Mouse (Mus musculus): ENCODE measurements around the gene Disp2. TPM values are rescaled to one million over a fixed set of nuclear protein-coding genes. Genes with fewer than 3 reads are reported as not detected.

Gene Disp2
- polyA plus RNA-seq, 1 experiment, result 0.06 TPM

- Histone ChIP-seq H3K36me3 (ENCODE audit: control insufficient read depth, insufficient read depth) (no peaks in the 10 kb centered on the region), H3K79me2 (ENCODE audit: control insufficient read depth, insufficient read depth) (no peaks in the 10 kb centered on the region), H3K27me3 (ENCODE audit: control insufficient read depth, insufficient read depth, insufficient read length) (no peaks in the 10 kb centered on the region), H3K4me3 (no peak overlapping the region), H3ac (ENCODE audit: control insufficient read depth, insufficient read length) (no peak overlapping the region), H3K4me2 (ENCODE audit: low read depth) (no peak overlapping the region)
- TF ChIP-seq MAX (IDR thresholded peaks at IDR 0.05; ENCODE audit: low read depth) (no peak), CEBPB (IDR thresholded peaks at IDR 0.05; ENCODE audit: insufficient read depth, poor library complexity, severe bottlenecking) (no peak), REST (IDR thresholded peaks at IDR 0.05; ENCODE audit: insufficient read depth, insufficient read length) (no peak)
Measured at GRCm38 (mm10) chr2:118778418-118778817, 1.1 kb upstream of the Disp2 start.

- no peaks in the 10 kb centered on the region for H3K27me3 ChIP-seq (ENCODE audit: control insufficient read depth, insufficient read depth, insufficient read length)
- no peaks in the 10 kb centered on the region for H3K36me3 ChIP-seq (ENCODE audit: control insufficient read depth, insufficient read depth)
- peak overlapping the region; percentile 78 for H3K4me2 ChIP-seq (ENCODE audit: low read depth)
- H3ac ChIP-seq (ENCODE audit: control insufficient read depth, insufficient read length), result no peak overlapping the region
- H3K4me3 ChIP-seq, result peak overlapping the region; percentile 6
- TF ChIP-seq CEBPB (IDR thresholded peaks at IDR 0.05; ENCODE audit: insufficient read depth, poor library complexity, severe bottlenecking) (no peak), MYOD1 (IDR thresholded peaks at IDR 0.05; ENCODE audit: control insufficient read depth in 1 of 3, insufficient read length in 2 of 3, low read depth in 2 of 3) (no peak), TCF12 (IDR thresholded peaks at IDR 0.05; ENCODE audit: insufficient read depth, poor library complexity, severe bottlenecking) (no peak), MYOG (IDR thresholded peaks at IDR 0.05; ENCODE audit: control insufficient read depth in 1 of 3, insufficient read depth in 1 of 3, insufficient read length in 2 of 3, low read depth in 2 of 3) (no peak), POLR2A (IDR thresholded peaks at IDR 0.05; ENCODE audit: insufficient read length, low read depth) (no peak), REST (IDR thresholded peaks at IDR 0.05; ENCODE audit: insufficient read depth, insufficient read length) (no peak), POLR2AphosphoS2 (IDR thresholded peaks at IDR 0.05; ENCODE audit: insufficient read length, low read depth) (no peak), USF1 (IDR thresholded peaks at IDR 0.05; ENCODE audit: low read depth) (no peak), TCF3 (IDR thresholded peaks at IDR 0.05; ENCODE audit: insufficient read length, low read depth) (no peak), E2F4 (IDR thresholded peaks at IDR 0.05; ENCODE audit: insufficient read depth) (no peak), MAX (IDR thresholded peaks at IDR 0.05; ENCODE audit: low read depth) (no peak), SRF (IDR thresholded peaks at IDR 0.05; ENCODE audit: control insufficient read depth, insufficient read length, low read depth) (no peak)
- no peaks in the 10 kb centered on the region for H3K79me2 ChIP-seq (ENCODE audit: control insufficient read depth, insufficient read depth)
Measured at GRCm38 (mm10) chr2:118779065-118779464, 454 bp upstream of the Disp2 start.

- no peak for TF ChIP-seq MYOG (IDR thresholded peaks at IDR 0.05; ENCODE audit: control insufficient read depth in 1 of 3, insufficient read depth in 1 of 3, insufficient read length in 2 of 3, low read depth in 2 of 3)
- TF ChIP-seq MYOD1 (IDR thresholded peaks at IDR 0.05; ENCODE audit: control insufficient read depth in 1 of 3, insufficient read length in 2 of 3, low read depth in 2 of 3), result no peak
- TF ChIP-seq TCF3 (IDR thresholded peaks at IDR 0.05; ENCODE audit: insufficient read length, low read depth), result no peak
- TF ChIP-seq POLR2A (IDR thresholded peaks at IDR 0.05; ENCODE audit: insufficient read length, low read depth), result no peak
- TF ChIP-seq MAX (IDR thresholded peaks at IDR 0.05; ENCODE audit: low read depth), result no peak
- TF ChIP-seq E2F4 (IDR thresholded peaks at IDR 0.05; ENCODE audit: insufficient read depth), result no peak
- no peak for TF ChIP-seq USF1 (IDR thresholded peaks at IDR 0.05; ENCODE audit: low read depth)
- no peak for TF ChIP-seq CEBPB (IDR thresholded peaks at IDR 0.05; ENCODE audit: insufficient read depth, poor library complexity, severe bottlenecking)
- TF ChIP-seq POLR2AphosphoS2 (IDR thresholded peaks at IDR 0.05; ENCODE audit: insufficient read length, low read depth), result no peak
- no peak for TF ChIP-seq TCF12 (IDR thresholded peaks at IDR 0.05; ENCODE audit: insufficient read depth, poor library complexity, severe bottlenecking)
- no peak for TF ChIP-seq SRF (IDR thresholded peaks at IDR 0.05; ENCODE audit: control insufficient read depth, insufficient read length, low read depth)
- Histone ChIP-seq H3K79me2 (ENCODE audit: control insufficient read depth, insufficient read depth) (no peaks in the 10 kb centered on the region), H3K4me3 (no peak overlapping the region), H3K4me2 (ENCODE audit: low read depth) (no peak overlapping the region), H3K27me3 (ENCODE audit: control insufficient read depth, insufficient read depth, insufficient read length) (no peaks in the 10 kb centered on the region), H3K36me3 (ENCODE audit: control insufficient read depth, insufficient read depth) (no peaks in the 10 kb centered on the region), H3ac (ENCODE audit: control insufficient read depth, insufficient read length) (no peak overlapping the region)
Measured at GRCm38 (mm10) chr2:118781115-118781514, 1.6 kb downstream of the Disp2 start.

GRCm38 (mm10) chr2:118782303-118782702, 2.8 kb downstream of the Disp2 start:
- H3ac ChIP-seq (ENCODE audit: control insufficient read depth, insufficient read length), result no peak overlapping the region
- TF ChIP-seq USF1 (IDR thresholded peaks at IDR 0.05; ENCODE audit: low read depth), result no peak
- no peak for TF ChIP-seq POLR2A (IDR thresholded peaks at IDR 0.05; ENCODE audit: insufficient read length, low read depth)
- no peak for TF ChIP-seq E2F4 (IDR thresholded peaks at IDR 0.05; ENCODE audit: insufficient read depth)
- no peak for TF ChIP-seq CEBPB (IDR thresholded peaks at IDR 0.05; ENCODE audit: insufficient read depth, poor library complexity, severe bottlenecking)
- TF ChIP-seq POLR2AphosphoS2 (IDR thresholded peaks at IDR 0.05; ENCODE audit: insufficient read length, low read depth), result no peak
- no peak for TF ChIP-seq TCF3 (IDR thresholded peaks at IDR 0.05; ENCODE audit: insufficient read length, low read depth)
- no peak for TF ChIP-seq REST (IDR thresholded peaks at IDR 0.05; ENCODE audit: insufficient read depth, insufficient read length)
- no peak for TF ChIP-seq MYOD1 (IDR thresholded peaks at IDR 0.05; ENCODE audit: control insufficient read depth in 1 of 3, insufficient read length in 2 of 3, low read depth in 2 of 3)
- TF ChIP-seq TCF12 (IDR thresholded peaks at IDR 0.05; ENCODE audit: insufficient read depth, poor library complexity, severe bottlenecking), result no peak
- no peak for TF ChIP-seq SRF (IDR thresholded peaks at IDR 0.05; ENCODE audit: control insufficient read depth, insufficient read length, low read depth)
- no peak for TF ChIP-seq MYOG (IDR thresholded peaks at IDR 0.05; ENCODE audit: control insufficient read depth in 1 of 3, insufficient read depth in 1 of 3, insufficient read length in 2 of 3, low read depth in 2 of 3)
- no peak for TF ChIP-seq MAX (IDR thresholded peaks at IDR 0.05; ENCODE audit: low read depth)
- no peaks in the 10 kb centered on the region for H3K27me3 ChIP-seq (ENCODE audit: control insufficient read depth, insufficient read depth, insufficient read length)
- H3K4me3 ChIP-seq, result no peak overlapping the region
- no peaks in the 10 kb centered on the region for H3K79me2 ChIP-seq (ENCODE audit: control insufficient read depth, insufficient read depth)
- no peak overlapping the region for H3K4me2 ChIP-seq (ENCODE audit: low read depth)
- H3K36me3 ChIP-seq (ENCODE audit: control insufficient read depth, insufficient read depth), result no peaks in the 10 kb centered on the region

GRCm38 (mm10) chr2:118783093-118783492, 3.6 kb downstream of the Disp2 start:
- TF ChIP-seq POLR2A (IDR thresholded peaks at IDR 0.05; ENCODE audit: insufficient read length, low read depth) (no peak), E2F4 (IDR thresholded peaks at IDR 0.05; ENCODE audit: insufficient read depth) (no peak), MYOD1 (IDR thresholded peaks at IDR 0.05; ENCODE audit: control insufficient read depth in 1 of 3, insufficient read length in 2 of 3, low read depth in 2 of 3) (no peak), SRF (IDR thresholded peaks at IDR 0.05; ENCODE audit: control insufficient read depth, insufficient read length, low read depth) (no peak), POLR2AphosphoS2 (IDR thresholded peaks at IDR 0.05; ENCODE audit: insufficient read length, low read depth) (no peak), REST (IDR thresholded peaks at IDR 0.05; ENCODE audit: insufficient read depth, insufficient read length) (no peak), CEBPB (IDR thresholded peaks at IDR 0.05; ENCODE audit: insufficient read depth, poor library complexity, severe bottlenecking) (no peak), USF1 (IDR thresholded peaks at IDR 0.05; ENCODE audit: low read depth) (no peak), MYOG (IDR thresholded peaks at IDR 0.05; ENCODE audit: control insufficient read depth in 1 of 3, insufficient read depth in 1 of 3, insufficient read length in 2 of 3, low read depth in 2 of 3) (no peak), TCF12 (IDR thresholded peaks at IDR 0.05; ENCODE audit: insufficient read depth, poor library complexity, severe bottlenecking) (no peak), TCF3 (IDR thresholded peaks at IDR 0.05; ENCODE audit: insufficient read length, low read depth) (no peak), MAX (IDR thresholded peaks at IDR 0.05; ENCODE audit: low read depth) (no peak)
- H3K4me3 ChIP-seq, result no peak overlapping the region
- no peaks in the 10 kb centered on the region for H3K27me3 ChIP-seq (ENCODE audit: control insufficient read depth, insufficient read depth, insufficient read length)
- H3ac ChIP-seq (ENCODE audit: control insufficient read depth, insufficient read length), result no peak overlapping the region
- no peak overlapping the region for H3K4me2 ChIP-seq (ENCODE audit: low read depth)
- no peaks in the 10 kb centered on the region for H3K79me2 ChIP-seq (ENCODE audit: control insufficient read depth, insufficient read depth)
- H3K36me3 ChIP-seq (ENCODE audit: control insufficient read depth, insufficient read depth), result no peaks in the 10 kb centered on the region

Measured in myocyte (in vitro differentiated cells).